Mouse (Mus musculus) liver (tissue): ENCODE results near the gene Man2a2.
"Not testable (repeated sequence)": the region's sequence is repeated elsewhere in the genome, so short reads cannot be mapped to it uniquely, and the experiment has no call there.

ENCODE experiments used
- DNase-seq: peaks from one replicate; pipeline ENCODE4 v3.0.0-alpha.2; 2020; ENCODE audit warnings: mixed read lengths

Gene Man2a2

GRCm38 (mm10) chr7:80398654-80399444 lies 27.7 kb upstream of the Man2a2 start:
- no peak for DNase-seq

GRCm38 (mm10) chr7:80397986-80398385 lies 26.8 kb upstream of the Man2a2 start:
- no peak for DNase-seq

- DNase-seq = not testable (repeated sequence)
Observed at GRCm38 (mm10) chr7:80396427-80396826, 25.3 kb upstream of the Man2a2 start.

GRCm38 (mm10) chr7:80394600-80394999 lies 23.4 kb upstream of the Man2a2 start:
- DNase-seq = no peak

GRCm38 (mm10) chr7:80392119-80392518 lies 20.9 kb upstream of the Man2a2 start:
- no peak for DNase-seq

- DNase-seq = peak; percentile 65
Observed at GRCm38 (mm10) chr7:80387633-80388543, 16.7 kb upstream of the Man2a2 start, which contains the start of gene Fes. TSS of gene Fes (minus strand) at chr7:80387946.

- DNase-seq = no peak
Observed at GRCm38 (mm10) chr7:80387033-80387632, 16.0 kb upstream of the Man2a2 start.

- DNase-seq = peak; percentile 87
Observed at GRCm38 (mm10) chr7:80386235-80386930, 15.2 kb upstream of the Man2a2 start.

- no peak for DNase-seq
Observed at GRCm38 (mm10) chr7:80382919-80383318, 11.7 kb upstream of the Man2a2 start.

- DNase-seq = peak; percentile 46
Observed at GRCm38 (mm10) chr7:80379531-80379930, 8.4 kb upstream of the Man2a2 start.

GRCm38 (mm10) chr7:80377471-80377870 lies 6.3 kb upstream of the Man2a2 start:
- DNase-seq = peak; percentile 65

GRCm38 (mm10) chr7:80376192-80376591 lies 5.0 kb upstream of the Man2a2 start:
- DNase-seq = no peak

- DNase-seq = no peak
Observed at GRCm38 (mm10) chr7:80375376-80376039, 4.3 kb upstream of the Man2a2 start.

- DNase-seq = no peak
Observed at GRCm38 (mm10) chr7:80374733-80375132, 3.6 kb upstream of the Man2a2 start.

GRCm38 (mm10) chr7:80374280-80374679 lies 3.1 kb upstream of the Man2a2 start:
- no peak for DNase-seq

GRCm38 (mm10) chr7:80373850-80374249 lies 2.7 kb upstream of the Man2a2 start:
- no peak for DNase-seq

- no peak for DNase-seq
Observed at GRCm38 (mm10) chr7:80373352-80373751, 2.2 kb upstream of the Man2a2 start.

- DNase-seq = no peak
Observed at GRCm38 (mm10) chr7:80372667-80373066, 1.5 kb upstream of the Man2a2 start.

- no peak for DNase-seq
Observed at GRCm38 (mm10) chr7:80372166-80372565, 991 bp upstream of the Man2a2 start.

- peak; percentile 64 for DNase-seq
Observed at GRCm38 (mm10) chr7:80370649-80371040, 530 bp downstream of the Man2a2 start.

GRCm38 (mm10) chr7:80369967-80370431 lies 1.2 kb downstream of the Man2a2 start:
- no peak for DNase-seq

GRCm38 (mm10) chr7:80369461-80369860 lies 1.7 kb downstream of the Man2a2 start:
- no peak for DNase-seq
